Mouse (Mus musculus): ENCODE measurements around the gene Lamp2.

GRCm38 (mm10) chrX:38429455-38429854 is 26.8 kb downstream of the Lamp2 start:
- TF ChIP-seq EP300 (optimal IDR thresholded peaks at IDR 0.05), result no peak
- no peak for TF ChIP-seq CTCF (IDR thresholded peaks at IDR 0.05; ENCODE audit: low read depth)
